Mouse (Mus musculus) layer of hippocampus, adult 11-12 months (tissue): ENCODE data around the gene Mlh3.
A peak's percentile ranks its signal among the peaks of the same experiment; 100 is the strongest.
"Not testable (repeated sequence)": the region's sequence is repeated elsewhere in the genome, so short reads cannot be mapped to it uniquely, and the experiment has no call there.

Experiments
- DNase-seq: peaks from one replicate; pipeline ENCODE4 v3.0.0; 2022; ENCODE audit warnings: low spot score

Gene Mlh3

GRCm38 (mm10) chr12:85270319-85270718 lies at the start of gene Mlh3:
Mlh3 (minus strand) TSS chr12:85270599.
- peak; percentile 84 for DNase-seq

- no peak for DNase-seq
Measured at GRCm38 (mm10) chr12:85308651-85309050, 38.3 kb upstream of the Mlh3 start.

GRCm38 (mm10) chr12:85305247-85305892 lies 35.0 kb upstream of the Mlh3 start:
- peak; percentile 94 for DNase-seq

- DNase-seq = no peak
Measured at GRCm38 (mm10) chr12:85304725-85305124, 34.3 kb upstream of the Mlh3 start.

GRCm38 (mm10) chr12:85303256-85303655 lies 32.9 kb upstream of the Mlh3 start:
- no peak for DNase-seq

- DNase-seq = no peak
Measured at GRCm38 (mm10) chr12:85298835-85299180, 28.4 kb upstream of the Mlh3 start.

GRCm38 (mm10) chr12:85298127-85298834 lies 27.9 kb upstream of the Mlh3 start:
- DNase-seq = no peak

- DNase-seq = no peak
Measured at GRCm38 (mm10) chr12:85297345-85297997, 27.1 kb upstream of the Mlh3 start.

GRCm38 (mm10) chr12:85296915-85297314 lies 26.5 kb upstream of the Mlh3 start:
- DNase-seq = no peak

- DNase-seq = no peak
Measured at GRCm38 (mm10) chr12:85295506-85295905, 25.1 kb upstream of the Mlh3 start.

- DNase-seq = no peak
Measured at GRCm38 (mm10) chr12:85292906-85293305, 22.5 kb upstream of the Mlh3 start.

- DNase-seq = no peak
Measured at GRCm38 (mm10) chr12:85292288-85292687, 21.9 kb upstream of the Mlh3 start.

GRCm38 (mm10) chr12:85291541-85291940 lies 21.1 kb upstream of the Mlh3 start:
- DNase-seq = no peak

GRCm38 (mm10) chr12:85290633-85291032 lies 20.2 kb upstream of the Mlh3 start:
- no peak for DNase-seq

GRCm38 (mm10) chr12:85289157-85290000 lies 19.0 kb upstream of the Mlh3 start:
- DNase-seq = no peak

- peak; percentile 76 for DNase-seq
Measured at GRCm38 (mm10) chr12:85288486-85289156, 18.2 kb upstream of the Mlh3 start, which contains the start of gene Zc2hc1c. Zc2hc1c (plus strand) TSS chr12:85288591.

GRCm38 (mm10) chr12:85287809-85288485 lies 17.5 kb upstream of the Mlh3 start, which contains the start of gene Acyp1:
Acyp1 (minus strand) TSS chr12:85288438.
- no peak for DNase-seq

GRCm38 (mm10) chr12:85286941-85287340 lies 16.5 kb upstream of the Mlh3 start:
- DNase-seq = no peak

- DNase-seq = no peak
Measured at GRCm38 (mm10) chr12:85284996-85285395, 14.6 kb upstream of the Mlh3 start.

GRCm38 (mm10) chr12:85284331-85284730 lies 13.9 kb upstream of the Mlh3 start:
- no peak for DNase-seq

- DNase-seq = not testable (repeated sequence)
Measured at GRCm38 (mm10) chr12:85281756-85282155, 11.4 kb upstream of the Mlh3 start.
